Mouse (Mus musculus) yolk sac, embryonic 10.5 days (tissue): ENCODE measurements around the gene Nadk2.

Experiments used
- DNase-seq: peaks from one replicate; pipeline ENCODE4 v3.0.0-alpha.2; 2017; ENCODE audit warnings: low spot score

The Nadk2 gene

DNA sequence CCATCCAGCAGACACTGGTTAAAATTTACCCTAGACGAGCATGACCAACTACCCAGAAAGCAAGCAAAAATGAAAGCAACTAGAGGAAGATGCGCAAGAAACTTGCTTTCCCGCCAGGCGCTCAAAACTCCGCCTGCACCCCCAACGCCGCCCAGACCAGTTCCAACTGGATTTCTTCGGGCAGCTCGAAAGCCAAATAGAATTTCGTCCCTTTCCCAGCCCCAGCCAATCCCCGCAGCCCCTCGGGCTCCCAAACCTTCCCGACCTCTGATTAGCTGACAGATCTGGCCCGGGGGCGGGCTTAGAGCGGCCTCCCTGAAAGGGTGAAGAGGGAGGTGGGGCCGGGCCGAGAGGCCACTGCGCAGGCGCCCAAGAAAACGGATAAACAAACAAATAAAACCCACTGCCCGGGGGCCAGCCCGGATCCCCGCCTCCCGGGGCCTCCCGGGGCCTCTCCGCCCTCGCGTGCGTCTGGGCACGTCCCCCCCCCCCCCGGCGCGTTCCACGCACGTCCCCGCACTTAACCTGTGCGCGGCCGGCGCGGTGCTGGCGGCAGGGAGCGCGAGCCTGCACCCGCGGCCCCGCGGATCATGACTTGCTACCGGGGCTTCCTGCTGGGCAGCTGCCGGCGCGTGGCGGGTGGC is at the start of gene Nadk2:
Gene Nadk2, plus strand, starts transcription at position 349 of the 644 bp plus-strand sequence.
- DNase-seq, result peak; percentile 100

- no peak for DNase-seq
Measured at GRCm38 (mm10) chr15:9055704-9056103, 15.4 kb upstream of the Nadk2 start.

GRCm38 (mm10) chr15:9059856-9060255 is 11.2 kb upstream of the Nadk2 start:
- DNase-seq, result no peak

GRCm38 (mm10) chr15:9061150-9061882 is 9.7 kb upstream of the Nadk2 start:
- no peak for DNase-seq

DNA sequence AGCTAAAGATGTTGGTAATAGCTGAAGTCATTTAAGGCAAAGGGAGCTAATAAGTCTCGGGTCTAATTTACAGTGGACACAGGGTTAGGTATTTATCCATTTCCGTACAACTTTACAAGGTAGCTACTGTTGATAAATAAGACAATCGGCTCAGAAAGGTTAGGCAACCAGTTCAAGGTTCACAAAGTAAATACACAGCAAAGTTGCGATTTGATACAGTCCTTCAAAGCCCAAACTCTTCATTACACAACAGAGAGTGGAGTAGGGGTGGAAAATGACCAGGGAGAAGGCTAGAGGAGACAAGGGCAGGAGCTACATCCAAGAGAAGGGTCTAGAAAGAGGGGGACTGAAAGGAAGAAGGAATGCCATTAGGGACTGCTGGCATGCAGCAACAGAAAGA is 2.2 kb upstream of the Nadk2 start:
- no peak for DNase-seq

DNA sequence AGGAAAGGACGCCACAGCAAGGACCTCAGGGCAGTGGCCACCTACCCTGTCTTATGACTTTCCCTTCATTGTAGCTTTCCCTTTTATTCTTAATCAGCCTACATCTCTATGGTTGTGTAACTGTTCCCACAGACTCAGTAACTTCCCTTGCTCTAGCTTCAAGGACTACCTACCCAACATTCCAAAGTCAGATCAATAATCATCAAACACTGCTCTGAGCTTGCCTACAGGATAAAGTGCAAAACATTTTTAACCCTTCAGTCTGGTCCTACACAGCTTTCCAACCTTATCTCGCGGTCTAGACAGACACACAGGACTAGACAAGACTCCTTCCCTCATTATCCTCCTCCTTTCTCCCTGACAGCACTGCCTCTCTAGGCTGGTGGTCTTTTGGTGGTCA is 707 bp upstream of the Nadk2 start:
- no peak for DNase-seq

DNA sequence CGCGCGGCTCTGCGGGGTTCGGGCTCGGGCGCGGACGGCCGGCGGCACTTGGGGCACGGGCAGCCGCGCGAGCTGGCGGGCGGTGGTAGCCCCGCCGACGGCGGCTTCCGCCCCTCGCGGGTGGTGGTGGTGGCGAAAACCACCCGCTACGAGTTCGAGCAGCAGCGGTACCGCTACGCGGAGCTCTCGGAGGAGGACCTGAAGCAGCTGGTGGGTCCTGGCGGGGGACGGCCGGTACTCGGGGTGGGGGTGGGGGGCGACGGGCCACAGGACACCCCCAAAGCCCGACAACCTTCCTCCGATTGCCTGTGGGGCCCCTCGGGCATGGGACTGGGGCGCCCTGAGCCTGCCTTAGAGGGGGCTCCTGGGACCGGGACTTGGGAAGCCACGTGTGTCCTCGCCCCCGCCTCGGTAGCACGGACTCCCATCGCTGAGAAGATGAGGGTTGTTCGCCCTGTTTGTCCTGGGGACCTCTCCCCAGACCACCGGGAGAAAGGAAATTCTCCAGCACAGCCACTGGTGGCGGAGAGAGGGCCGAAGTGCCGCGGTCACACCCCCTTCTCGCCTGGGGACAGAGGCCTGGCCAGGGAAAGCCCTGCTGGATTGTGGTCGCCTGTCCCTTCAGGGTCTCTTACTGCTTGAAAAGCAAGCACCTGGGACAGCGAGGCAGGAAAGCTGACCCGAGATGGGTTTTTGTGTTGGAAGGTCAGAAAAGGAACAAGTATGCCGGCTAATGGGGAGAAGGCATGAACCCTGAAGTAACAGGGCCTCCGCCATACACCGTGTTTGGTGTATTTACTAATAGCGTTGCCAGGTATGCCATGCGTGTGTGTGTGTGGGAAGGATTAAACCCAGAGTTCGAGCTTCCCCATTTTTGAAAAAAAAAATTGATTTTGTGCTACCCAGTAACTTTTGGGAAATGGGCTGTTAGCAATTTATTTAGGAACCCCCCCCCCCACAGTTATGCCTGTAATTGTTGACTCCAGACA is 790 bp downstream of the Nadk2 start:
- DNase-seq, result peak; percentile 67

DNA sequence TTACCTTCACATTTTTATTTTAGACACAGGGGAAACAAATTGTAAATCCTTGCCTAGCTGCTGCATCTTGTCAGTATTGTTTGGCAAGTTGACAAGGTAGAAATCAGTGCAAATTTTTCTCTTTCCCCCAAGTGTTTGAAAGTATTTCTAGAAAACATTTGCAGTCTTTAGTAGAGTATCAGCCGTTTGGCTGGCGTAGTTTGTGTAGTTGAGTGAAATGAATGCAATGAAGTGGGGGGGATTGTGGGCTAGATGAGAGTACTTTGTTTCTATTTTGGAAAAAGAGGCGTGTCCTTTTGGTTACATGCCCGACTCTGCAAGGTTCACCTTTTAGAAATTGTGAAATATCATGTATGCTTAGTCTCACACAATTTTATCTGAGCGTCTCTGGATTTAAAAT is 1.6 kb downstream of the Nadk2 start:
- no peak for DNase-seq

DNA sequence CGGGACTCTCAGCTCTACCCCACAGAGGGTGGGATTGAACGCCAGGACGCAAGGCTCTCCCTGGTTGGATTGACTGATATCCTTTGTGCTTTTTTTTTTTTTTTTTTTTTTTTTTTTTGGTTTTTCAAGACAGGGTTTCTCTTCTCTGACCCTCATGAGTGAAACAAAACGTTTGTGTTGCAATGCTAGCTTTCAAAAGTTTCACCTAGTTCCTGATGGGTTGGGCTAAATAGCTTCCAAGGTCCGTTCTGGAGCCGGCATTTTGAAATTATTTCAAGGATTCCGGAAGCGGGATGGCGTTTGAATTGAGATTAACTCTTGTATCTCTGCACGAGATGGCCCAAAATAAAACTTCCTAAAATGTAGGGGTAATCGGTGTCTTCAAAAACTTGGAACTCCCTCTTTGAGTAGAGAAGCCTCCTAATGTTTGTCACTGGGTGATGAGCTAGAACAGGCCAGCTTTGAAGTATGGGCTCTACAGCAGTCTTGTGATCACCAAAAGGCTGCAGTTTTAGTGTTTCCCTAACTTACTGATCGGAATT is 2.1 kb downstream of the Nadk2 start:
- no peak for DNase-seq

GRCm38 (mm10) chr15:9073684-9074083 is 2.6 kb downstream of the Nadk2 start:
- DNase-seq, result no peak

GRCm38 (mm10) chr15:9074139-9074538 is 3.1 kb downstream of the Nadk2 start:
- no peak for DNase-seq

- DNase-seq, result peak; percentile 54
Measured at GRCm38 (mm10) chr15:9074671-9075070, 3.6 kb downstream of the Nadk2 start.

GRCm38 (mm10) chr15:9075608-9076200 is 4.6 kb downstream of the Nadk2 start:
- no peak for DNase-seq

DNA sequence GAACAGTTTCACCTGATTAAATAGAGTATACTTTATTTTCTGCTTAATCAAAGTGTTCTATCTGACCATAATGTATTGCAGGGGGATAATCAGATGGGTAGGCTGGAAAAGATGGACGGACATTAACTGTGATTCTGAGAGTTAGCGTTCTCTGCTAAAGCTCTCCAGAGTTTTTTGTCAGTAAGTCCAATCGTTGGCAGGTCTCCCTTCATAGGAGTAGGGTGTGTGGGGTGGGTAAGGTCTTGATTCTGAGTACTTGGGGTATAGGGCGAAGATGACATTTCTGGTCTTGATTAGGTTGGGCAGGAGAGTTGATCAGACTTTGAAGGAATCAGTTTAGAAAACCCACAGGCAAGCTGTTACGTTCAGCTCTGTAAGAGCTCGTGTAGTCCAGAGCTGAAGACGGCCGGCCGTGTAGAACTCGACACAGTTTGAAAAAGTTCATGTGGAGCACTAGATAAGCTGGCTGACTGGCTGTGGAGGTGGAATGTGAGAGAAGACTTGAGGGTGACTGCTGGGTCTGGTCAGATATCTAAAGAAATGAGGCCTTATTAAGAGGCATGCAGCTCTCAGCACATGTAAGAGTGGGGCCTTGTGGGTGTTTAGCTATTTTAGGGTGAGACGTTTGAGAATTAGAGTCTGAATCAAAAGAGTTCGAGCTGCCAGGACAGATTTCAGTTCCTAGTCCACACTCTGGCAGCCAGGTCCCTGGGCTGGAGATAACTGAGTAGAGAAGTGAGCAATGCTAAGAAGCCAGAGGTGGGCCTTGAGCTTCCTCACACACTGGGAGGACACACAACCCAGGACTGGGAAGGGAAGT is 7.6 kb downstream of the Nadk2 start:
- peak; percentile 42 for DNase-seq

- no peak for DNase-seq
Measured at GRCm38 (mm10) chr15:9079626-9080025, 8.6 kb downstream of the Nadk2 start.

GRCm38 (mm10) chr15:9080206-9080605 is 9.1 kb downstream of the Nadk2 start:
- DNase-seq, result peak; percentile 46

- no peak for DNase-seq
Measured at GRCm38 (mm10) chr15:9081294-9081693, 10.2 kb downstream of the Nadk2 start.

DNA sequence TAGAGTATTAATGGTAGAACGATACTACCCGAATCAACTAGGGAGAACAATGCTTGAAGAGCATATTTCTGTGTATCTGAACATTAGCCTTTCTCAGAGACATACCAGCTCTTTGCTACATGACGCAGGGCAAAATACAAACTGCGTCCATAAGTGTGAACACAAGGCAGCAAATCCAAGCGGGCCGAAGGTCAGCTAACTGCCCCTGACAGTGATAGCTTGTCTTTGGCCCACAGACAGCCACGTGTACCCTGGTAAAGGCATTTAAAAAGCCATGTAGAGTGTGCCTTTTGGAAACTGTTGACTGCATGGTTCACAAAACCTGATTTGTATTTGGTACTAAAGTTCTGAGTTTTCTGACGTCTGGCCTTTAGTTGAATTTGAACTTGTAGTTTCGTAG is 11.7 kb downstream of the Nadk2 start:
- DNase-seq, result no peak

DNA sequence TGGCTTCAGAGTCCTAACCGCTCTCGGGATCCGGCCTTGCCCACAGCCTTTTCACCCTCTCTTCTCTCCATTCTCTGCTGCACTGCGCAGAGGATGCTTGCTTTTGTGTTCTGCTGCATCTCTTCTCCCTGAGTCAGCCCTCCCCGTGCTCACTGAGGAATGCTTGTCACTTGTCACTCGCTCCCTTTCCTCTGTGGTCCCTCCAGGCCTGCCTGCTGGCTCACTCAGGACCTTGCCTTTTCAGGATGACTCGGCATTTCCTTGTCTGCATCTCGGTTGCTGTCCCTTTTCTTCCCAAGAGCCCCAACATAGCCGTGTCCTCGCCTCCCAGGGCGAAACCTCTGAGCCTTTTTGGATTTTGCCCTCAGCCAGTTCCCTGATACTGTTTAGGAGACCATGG is 15.8 kb downstream of the Nadk2 start:
- no peak for DNase-seq

- no peak for DNase-seq
Measured at GRCm38 (mm10) chr15:9087421-9087820, 16.4 kb downstream of the Nadk2 start.
